8 mouse cellular contexts compared by ENCODE assay signal in genomic region chr7:109958843-109959715, GRCm38 (mm10). TPM values are rescaled to one million over a fixed set of nuclear protein-coding genes. Genes with fewer than 3 reads are reported as not detected.
DNase-seq lines count a peak whose midpoint lies in the region; ATAC-seq and TF ChIP-seq lines count a peak whose summit lies in the region.

No protein-coding gene starts in this region.

- ATAC-seq in CD4-positive, CD25-positive, alpha-beta regulatory T cell, adult 4 months, result peak; percentile 61
- peak; percentile 1; the same call in 1 of the 2 replicates for ATAC-seq in midbrain, embryonic 12.5 days (ENCODE audit: low FRiP score, low read depth)

- TF ChIP-seq POLR2A in heart, adult 2 months (IDR thresholded peaks at IDR 0.05; ENCODE audit: insufficient read depth, low read depth, low read length), result no peak

- H3K9me3 ChIP-seq in erythroblast, embryonic 14.5 days (ENCODE audit: control insufficient read depth, low read length), result peaks cover 3% of the 10 kb centered on the region; the same call in 1 of the 2 replicates
- no peaks in the 10 kb centered on the region for H3K9me3 ChIP-seq in midbrain, embryonic 12.5 days

- H3K4me1 ChIP-seq in heart, adult 2 months (ENCODE audit: control insufficient read depth, insufficient read depth, low read length), result peaks cover 18% of the 10 kb centered on the region
- H3K4me1 ChIP-seq in erythroblast, embryonic 14.5 days (ENCODE audit: control insufficient read depth), result peaks cover 24% of the 10 kb centered on the region
- H3K4me1 ChIP-seq in midbrain, embryonic 12.5 days, result peaks cover 30% of the 10 kb centered on the region

- DNase-seq in heart, adult 2 months, result peak in 1 of 2 experiments; percentile 34
- DNase-seq in heart, adult 9 months (ENCODE audit: low spot score in 2 of 2), result no peak
- DNase-seq in kidney, adult 9 months, result peak; percentile 26
- peak; percentile 32 for DNase-seq in yolk sac, embryonic 10.5 days (ENCODE audit: low spot score)
- no peak for DNase-seq in layer of hippocampus, postnatal 36 days

- H3K4me2 ChIP-seq in midbrain, embryonic 12.5 days (replicated peaks), result peak overlapping the region; percentile 73

- peak overlapping the region; percentile 96 for H3K27ac ChIP-seq in heart, adult 2 months
- H3K27ac ChIP-seq in midbrain, embryonic 12.5 days (replicated peaks), result peak overlapping the region; percentile 92

- H3K79me2 ChIP-seq in heart, adult 2 months (replicated peaks; ENCODE audit: control insufficient read depth, insufficient read depth, low read length), result peaks cover 4% of the 10 kb centered on the region

- no peak for TF ChIP-seq EP300 in heart, adult 2 months (IDR thresholded peaks at IDR 0.05; ENCODE audit: insufficient read depth, low read depth, low read length)

- intact Hi-C loops in heart, adult 2 months (cut with DNase I), result no loop called here

- peak overlapping the region; percentile 93 for H3K9ac ChIP-seq in heart, adult 2 months (ENCODE audit: low read depth, low read length)
- peak overlapping the region; percentile 95 for H3K9ac ChIP-seq in midbrain, embryonic 12.5 days (replicated peaks)

- no peaks in the 10 kb centered on the region for H3K27me3 ChIP-seq in heart, adult 2 months (ENCODE audit: control insufficient read depth, insufficient read depth, low read length)
- peaks cover 17% of the 10 kb centered on the region for H3K27me3 ChIP-seq in erythroblast, embryonic 14.5 days (ENCODE audit: control insufficient read depth)
- H3K27me3 ChIP-seq in midbrain, embryonic 12.5 days, result no peaks in the 10 kb centered on the region

- under 1% methylated on average over 18 of the region's 18 CpGs for WGBS in heart, adult 2 months
- 8% methylated on average over 18 of the region's 18 CpGs for whole genome bisulfite sequencing in midbrain, embryonic 12.5 days

- H3K4me3 ChIP-seq in heart, adult 2 months, result peak overlapping the region; percentile 69
- H3K4me3 ChIP-seq in erythroblast, embryonic 14.5 days (replicated peaks), result peak overlapping the region; percentile 82
- peak overlapping the region; percentile 95 for H3K4me3 ChIP-seq in midbrain, embryonic 12.5 days

- no peak for TF ChIP-seq CTCF in heart, adult 2 months (IDR thresholded peaks at IDR 0.05)

- H3K36me3 ChIP-seq in heart, adult 2 months (ENCODE audit: control insufficient read depth, insufficient read depth, low read length), result peaks cover 31% of the 10 kb centered on the region
- H3K36me3 ChIP-seq in erythroblast, embryonic 14.5 days (ENCODE audit: control insufficient read depth), result no peaks in the 10 kb centered on the region
- H3K36me3 ChIP-seq in midbrain, embryonic 12.5 days, result no peaks in the 10 kb centered on the region

RNA-seq across cellular contexts. Expression of gene Dennd5a, which starts 1.2 kb away (rescaled TPM):
- 100 to 1,000 TPM; 106 to 136 TPM for total RNA-seq in heart, adult 2 months (2021)
- polyA plus RNA-seq in heart, adult 2 months (2012; rRNA removed), result 106 and 165 TPM in 2 replicates
- 10 to 100 TPM; 23.4 to 27.6 TPM for polyA plus RNA-seq in CD4-positive, CD25-positive, alpha-beta regulatory T cell, adult 4 months (2017; shearing (Covaris generic))
- polyA plus RNA-seq in erythroblast, embryonic 14.5 days (2012), result 0.45 and 0.60 TPM in 2 replicates
- polyA plus RNA-seq in midbrain, embryonic 12.5 days (2016; fragmentation: Nextera tagmentation; extraction: Ambion mirVana), result 51.8 and 53.1 TPM in 2 replicates
- 100 to 1,000 TPM; 206 to 213 TPM for total RNA-seq in layer of hippocampus, postnatal 36 days (2021)

RNA-seq across cellular contexts. Expression of gene Tmem41b, which starts 27.6 kb away (rescaled TPM):
- 10 to 100 TPM; 51.1 to 55.6 TPM for total RNA-seq in heart, adult 2 months (2021)
- 22.2 and 40.3 TPM in 2 replicates for polyA plus RNA-seq in heart, adult 2 months (2012; rRNA removed)
- 10 to 100 TPM; 35.0 to 39.5 TPM for polyA plus RNA-seq in CD4-positive, CD25-positive, alpha-beta regulatory T cell, adult 4 months (2017; shearing (Covaris generic))
- 1.0 and 1.3 TPM in 2 replicates for polyA plus RNA-seq in erythroblast, embryonic 14.5 days (2012)
- polyA plus RNA-seq in midbrain, embryonic 12.5 days (2016; fragmentation: Nextera tagmentation; extraction: Ambion mirVana), result 74.6 and 77.5 TPM in 2 replicates
- total RNA-seq in layer of hippocampus, postnatal 36 days (2021), result 10 to 100 TPM; 49.2 to 52.9 TPM

RNA-seq across cellular contexts. Expression of gene Ipo7, which starts 59.0 kb away (rescaled TPM):
- 10 to 100 TPM; 85.0 to 99.4 TPM for total RNA-seq in heart, adult 2 months (2021)
- 19.7 and 41.8 TPM in 2 replicates for polyA plus RNA-seq in heart, adult 2 months (2012; rRNA removed)
- polyA plus RNA-seq in CD4-positive, CD25-positive, alpha-beta regulatory T cell, adult 4 months (2017; shearing (Covaris generic)), result 10 to 100 TPM; 24.0 to 33.0 TPM
- polyA plus RNA-seq in erythroblast, embryonic 14.5 days (2012), result 0.84 and 1.4 TPM in 2 replicates
- 49.7 and 51.8 TPM in 2 replicates for polyA plus RNA-seq in midbrain, embryonic 12.5 days (2016; fragmentation: Nextera tagmentation; extraction: Ambion mirVana)
- 100 to 1,000 TPM; 106 to 111 TPM for total RNA-seq in layer of hippocampus, postnatal 36 days (2021)

Comparison
In these comparisons a context has a peak if more than half of its experiments do, and no peak if none do; other contexts are left out.
1. DNase-seq: peak in kidney, adult 9 months (single experiment) and yolk sac, embryonic 10.5 days (single experiment); none in heart, adult 9 months (0 of 2) and layer of hippocampus, postnatal 36 days (0 of 2).
2. RNA of gene Dennd5a, which starts 1.2 kb away (polyA plus RNA-seq): 106 to 165 TPM in heart, adult 2 months, 51.8 to 53.1 TPM in midbrain, embryonic 12.5 days and 23.4 to 27.6 TPM in CD4-positive, CD25-positive, alpha-beta regulatory T cell, adult 4 months; 0.45 to 0.60 TPM in erythroblast, embryonic 14.5 days; every median in the first group is over 10 times any median in the second.
3. RNA of gene Tmem41b, which starts 27.6 kb away (polyA plus RNA-seq): 74.6 to 77.5 TPM in midbrain, embryonic 12.5 days, 35.0 to 39.5 TPM in CD4-positive, CD25-positive, alpha-beta regulatory T cell, adult 4 months and 22.2 to 40.3 TPM in heart, adult 2 months; 1.0 to 1.3 TPM in erythroblast, embryonic 14.5 days; every median in the first group is over 10 times any median in the second.
4. Peak in every context shown above with its lines, with median percentiles within 50 percentile points of each other: H3K4me3 ChIP-seq.